Mouse (Mus musculus): Measurements from ENCODE around the gene Znrf2. TPM values are rescaled to one million over a fixed set of nuclear protein-coding genes. Genes with fewer than 3 reads are reported as not detected.
"Not testable (repeated sequence)": the region's sequence is repeated elsewhere in the genome, so short reads cannot be mapped to it uniquely, and the experiment has no call there.

The Znrf2 gene
- total and polyA plus RNA-seq, 2 experiments from 2014 or later = 5.9 to 45.9 TPM

GRCm38 (mm10) chr6:54848546-54848945, 31.8 kb downstream of the Znrf2 start:
- DNase-seq (ENCODE audit: low spot score) = no peak
- no peak overlapping the region for H3K27ac ChIP-seq
- no peaks in the 10 kb centered on the region for H3K36me3 ChIP-seq (ENCODE audit: insufficient read depth, low read length)
- no peaks in the 10 kb centered on the region for H3K4me1 ChIP-seq (ENCODE audit: insufficient read depth, low read length)
- 86% methylated on average over 3 of the region's 3 CpGs for WGBS
- TF ChIP-seq CTCF (IDR thresholded peaks at IDR 0.05; ENCODE audit: low read depth) = no peak
- no peak overlapping the region for H3K9ac ChIP-seq (replicated peaks; ENCODE audit: low read length)
- H3K4me3 ChIP-seq (ENCODE audit: low read length) = no peak overlapping the region
- H3K9me3 ChIP-seq (ENCODE audit: low read length) = no peaks in the 10 kb centered on the region
- no peak overlapping the region for H3K4me2 ChIP-seq (ENCODE audit: low read depth, low read length)
- ATAC-seq = no peak
- no peaks in the 10 kb centered on the region for H3K27me3 ChIP-seq (ENCODE audit: insufficient read depth, low read length)

GRCm38 (mm10) chr6:54849179-54850156, 32.8 kb downstream of the Znrf2 start:
- ATAC-seq (no peak), DNase-seq (ENCODE audit: low spot score) (no peak)
- TF ChIP-seq CTCF (IDR thresholded peaks at IDR 0.05; ENCODE audit: low read depth) = no peak
- H3K9me3 ChIP-seq (ENCODE audit: low read length) = no peaks in the 10 kb centered on the region
- H3K4me3 ChIP-seq (ENCODE audit: low read length) = no peak overlapping the region
- no peak overlapping the region for H3K9ac ChIP-seq (replicated peaks; ENCODE audit: low read length)
- H3K4me1 ChIP-seq (ENCODE audit: insufficient read depth, low read length) = no peaks in the 10 kb centered on the region
- no peak overlapping the region for H3K27ac ChIP-seq
- 47% methylated on average over 4 of the region's 4 CpGs for WGBS
- H3K4me2 ChIP-seq (ENCODE audit: low read depth, low read length) = no peak overlapping the region
- H3K27me3 ChIP-seq (ENCODE audit: insufficient read depth, low read length) = no peaks in the 10 kb centered on the region
- no peaks in the 10 kb centered on the region for H3K36me3 ChIP-seq (ENCODE audit: insufficient read depth, low read length)

- Histone ChIP-seq H3K9me3 (ENCODE audit: low read length) (no peaks in the 10 kb centered on the region), H3K36me3 (ENCODE audit: insufficient read depth, low read length) (no peaks in the 10 kb centered on the region), H3K27ac (no peak overlapping the region), H3K4me3 (ENCODE audit: low read length) (no peak overlapping the region), H3K27me3 (ENCODE audit: insufficient read depth, low read length) (no peaks in the 10 kb centered on the region), H3K9ac (replicated peaks; ENCODE audit: low read length) (no peak overlapping the region), H3K4me2 (ENCODE audit: low read depth, low read length) (no peak overlapping the region), H3K4me1 (ENCODE audit: insufficient read depth, low read length) (no peaks in the 10 kb centered on the region)
- ATAC-seq (no peak), DNase-seq (ENCODE audit: low spot score) (no peak)
- TF ChIP-seq CTCF (IDR thresholded peaks at IDR 0.05; ENCODE audit: low read depth) = no peak
- WGBS = 56% methylated on average over 4 of the region's 4 CpGs
Observed at GRCm38 (mm10) chr6:54851778-54852177, 35.1 kb downstream of the Znrf2 start.

- WGBS = 7% methylated on average over 3 of the region's 3 CpGs
- H3K4me3 ChIP-seq (ENCODE audit: low read length) = no peak overlapping the region
- DNase-seq (ENCODE audit: low spot score) (no peak), ATAC-seq (no peak)
- no peaks in the 10 kb centered on the region for H3K4me1 ChIP-seq (ENCODE audit: insufficient read depth, low read length)
- TF ChIP-seq CTCF (IDR thresholded peaks at IDR 0.05; ENCODE audit: low read depth) = no peak
- no peaks in the 10 kb centered on the region for H3K27me3 ChIP-seq (ENCODE audit: insufficient read depth, low read length)
- no peak overlapping the region for H3K4me2 ChIP-seq (ENCODE audit: low read depth, low read length)
- no peak overlapping the region for H3K27ac ChIP-seq
- no peak overlapping the region for H3K9ac ChIP-seq (replicated peaks; ENCODE audit: low read length)
- no peaks in the 10 kb centered on the region for H3K9me3 ChIP-seq (ENCODE audit: low read length)
- H3K36me3 ChIP-seq (ENCODE audit: insufficient read depth, low read length) = no peaks in the 10 kb centered on the region
Observed at GRCm38 (mm10) chr6:54852669-54853068, 36.0 kb downstream of the Znrf2 start.

- H3K27ac ChIP-seq = no peak overlapping the region
- no peak overlapping the region for H3K4me3 ChIP-seq (ENCODE audit: low read length)
- H3K4me2 ChIP-seq (ENCODE audit: low read depth, low read length) = no peak overlapping the region
- TF ChIP-seq CTCF (IDR thresholded peaks at IDR 0.05; ENCODE audit: low read depth) = no peak
- no peaks in the 10 kb centered on the region for H3K4me1 ChIP-seq (ENCODE audit: insufficient read depth, low read length)
- no peaks in the 10 kb centered on the region for H3K27me3 ChIP-seq (ENCODE audit: insufficient read depth, low read length)
- no peak overlapping the region for H3K9ac ChIP-seq (replicated peaks; ENCODE audit: low read length)
- 54% methylated on average over 4 of the region's 4 CpGs for WGBS
- DNase-seq (ENCODE audit: low spot score) (no peak), ATAC-seq (no peak)
- no peaks in the 10 kb centered on the region for H3K9me3 ChIP-seq (ENCODE audit: low read length)
- H3K36me3 ChIP-seq (ENCODE audit: insufficient read depth, low read length) = no peaks in the 10 kb centered on the region
Observed at GRCm38 (mm10) chr6:54854859-54855258, 38.1 kb downstream of the Znrf2 start.

- Histone ChIP-seq H3K4me3 (ENCODE audit: low read length) (no peak overlapping the region), H3K9me3 (ENCODE audit: low read length) (no peaks in the 10 kb centered on the region), H3K4me2 (ENCODE audit: low read depth, low read length) (no peak overlapping the region), H3K27ac (no peak overlapping the region), H3K36me3 (ENCODE audit: insufficient read depth, low read length) (no peaks in the 10 kb centered on the region), H3K9ac (replicated peaks; ENCODE audit: low read length) (no peak overlapping the region), H3K27me3 (ENCODE audit: insufficient read depth, low read length) (no peaks in the 10 kb centered on the region), H3K4me1 (ENCODE audit: insufficient read depth, low read length) (no peaks in the 10 kb centered on the region)
- DNase-seq (ENCODE audit: low spot score) (no peak), ATAC-seq (no peak)
- WGBS = 72% methylated on average over 4 of the region's 4 CpGs
- no peak for TF ChIP-seq CTCF (IDR thresholded peaks at IDR 0.05; ENCODE audit: low read depth)
Observed at GRCm38 (mm10) chr6:54855801-54856583, 39.3 kb downstream of the Znrf2 start.

- H3K4me2 ChIP-seq (ENCODE audit: low read depth, low read length); H3K36me3 ChIP-seq (ENCODE audit: insufficient read depth, low read length); H3K9ac ChIP-seq (replicated peaks; ENCODE audit: low read length); H3K27ac ChIP-seq; H3K9me3 ChIP-seq (ENCODE audit: low read length); ATAC-seq; DNase-seq (ENCODE audit: low spot score); H3K4me1 ChIP-seq (ENCODE audit: insufficient read depth, low read length); H3K27me3 ChIP-seq (ENCODE audit: insufficient read depth, low read length); H3K4me3 ChIP-seq (ENCODE audit: low read length): not testable (repeated sequence)
- WGBS = 94% methylated on average over 5 of the region's 5 CpGs
Observed at GRCm38 (mm10) chr6:54859159-54859558, 42.4 kb downstream of the Znrf2 start.

Data from hindbrain, postnatal 0 days (tissue).